Mouse (Mus musculus) kidney, postnatal 0 days (tissue): ENCODE results near the gene Pla1a. TPM values are rescaled to one million over a fixed set of nuclear protein-coding genes. Genes with fewer than 3 reads are reported as not detected.
A peak's percentile ranks its signal among the peaks of the same experiment; 100 is the strongest.

Experiments used
- ATAC-seq: fragments of 200-750 bp; cut with Nextera tagmentation; replicated peaks from 2 replicates; pipeline ENCODE4 v1.8.0; 2017; ENCODE audit warnings: low read depth, moderate number of reproducible peaks, moderate TSS enrichment, moderate library complexity; ENCODE audit not compliant: low FRiP score
- DNase-seq: peaks from one replicate; pipeline ENCODE4 v3.0.0-alpha.2; 2016; ENCODE audit warnings: low spot score
- H3K27ac ChIP-seq: fragments of 300-500 bp; sonication (generic); 2 replicates; pipeline ENCODE4 v1.5.1; 2014; ENCODE audit warnings: mild to moderate bottlenecking
- H3K27me3 ChIP-seq: fragments of 300-500 bp; sonication (generic); 2 replicates; pipeline ENCODE4 v1.6.1; 2014; ENCODE audit warnings: low read length, mixed read lengths; ENCODE audit not compliant: insufficient read depth
- H3K36me3 ChIP-seq: fragments of 300-500 bp; sonication (generic); 2 replicates; pipeline ENCODE4 v1.6.1; 2014; ENCODE audit warnings: low read length, mixed read lengths; ENCODE audit not compliant: insufficient read depth
- H3K4me1 ChIP-seq: fragments of 300-500 bp; sonication (generic); replicated peaks from 2 replicates; pipeline ENCODE4 v1.6.1; 2014; ENCODE audit warnings: antibody characterized with exemption, low read length, mixed read lengths; ENCODE audit not compliant: insufficient read depth
- H3K4me2 ChIP-seq: fragments of 300-500 bp; sonication (generic); 2 replicates; pipeline ENCODE4 v1.6.1; 2014; ENCODE audit warnings: mild to moderate bottlenecking, low read length, moderate library complexity, mixed read lengths
- H3K4me3 ChIP-seq: fragments of 300-500 bp; sonication (generic); replicated peaks from 2 replicates; pipeline ENCODE4 v1.5.1; 2014; ENCODE audit warnings: low read depth, low read length
- H3K9ac ChIP-seq: fragments of 300-500 bp; sonication (generic); 2 replicates; pipeline ENCODE4 v1.6.1; 2014; ENCODE audit warnings: low read depth, low read length
- H3K9me3 ChIP-seq: fragments of 300-500 bp; sonication (generic); replicated peaks from 2 replicates; pipeline ENCODE4 v1.6.1; 2016; ENCODE audit warnings: low read length, inconsistent platforms, mixed read lengths
- CTCF ChIP-seq: IDR thresholded peaks from 2 replicates; pipeline ENCODE4 v1.5.1; 2016; ENCODE audit warnings: antibody characterized with exemption, low read depth, mild to moderate bottlenecking, moderate library complexity
- WGBS: fragments of 180-500 bp; shearing (Covaris S2); extraction: QIAGEN DNeasy Blood & Tissue Kit; methylation state at CpG from one replicate; pipeline ENCODE4 v1.1.7; 2014; 5-methylcytosine and 5-hydroxymethylcytosine counted together
- polyA plus RNA-seq: library from polyadenylated mRNA; unstranded; fragments of >200 nt; fragmentation: Nextera tagmentation; extraction: Ambion mirVana; gene quantifications from 2 replicates; pipeline ENCODE4 v1.2.1, GENCODE M21; 2015

Pla1a gene
- polyA plus RNA-seq, 1 experiment from 2014 or later: 36.5 TPM

- Histone ChIP-seq H3K4me3 (no peak overlapping the region), H3K9ac (no peak overlapping the region), H3K4me1 (no peaks in the 10 kb centered on the region), H3K27ac (no peak overlapping the region), H3K36me3 (no peaks in the 10 kb centered on the region), H3K27me3 (no peaks in the 10 kb centered on the region), H3K4me2 (no peak overlapping the region), H3K9me3 (no peaks in the 10 kb centered on the region)
- ATAC-seq (no peak), DNase-seq (no peak)
- WGBS: 76% methylated on average over 4 of the region's 4 CpGs
- no peak for TF ChIP-seq CTCF
Measured at GRCm38 (mm10) chr16:38369992-38370484, 62.9 kb downstream of the Pla1a start.

- Histone ChIP-seq H3K27me3 (no peaks in the 10 kb centered on the region), H3K9ac (no peak overlapping the region), H3K4me2 (no peak overlapping the region), H3K36me3 (no peaks in the 10 kb centered on the region), H3K4me1 (no peaks in the 10 kb centered on the region), H3K4me3 (no peak overlapping the region), H3K27ac (no peak overlapping the region), H3K9me3 (no peaks in the 10 kb centered on the region)
- 88% methylated on average over 8 of the region's 8 CpGs for WGBS
- no peak for TF ChIP-seq CTCF
- ATAC-seq (no peak), DNase-seq (no peak)
Measured at GRCm38 (mm10) chr16:38369431-38369830, 63.5 kb downstream of the Pla1a start.

- ATAC-seq (no peak), DNase-seq (no peak)
- no peak for TF ChIP-seq CTCF
- WGBS: 85% methylated on average over 7 of the region's 7 CpGs
- H3K9me3 ChIP-seq: no peaks in the 10 kb centered on the region
- no peak overlapping the region for H3K4me3 ChIP-seq
- H3K27ac ChIP-seq: no peak overlapping the region
- no peaks in the 10 kb centered on the region for H3K4me1 ChIP-seq
- no peak overlapping the region for H3K9ac ChIP-seq
- H3K27me3 ChIP-seq: no peaks in the 10 kb centered on the region
- H3K4me2 ChIP-seq: no peak overlapping the region
- H3K36me3 ChIP-seq: no peaks in the 10 kb centered on the region
Measured at GRCm38 (mm10) chr16:38369000-38369399, 63.9 kb downstream of the Pla1a start.

GRCm38 (mm10) chr16:38368336-38368735, 64.6 kb downstream of the Pla1a start:
- Histone ChIP-seq H3K9ac (no peak overlapping the region), H3K9me3 (no peaks in the 10 kb centered on the region), H3K27ac (no peak overlapping the region), H3K27me3 (no peaks in the 10 kb centered on the region), H3K4me2 (0 out of 2 replicates have a peak overlapping the region, but pooled peaks have one; percentile 14), H3K36me3 (no peaks in the 10 kb centered on the region), H3K4me1 (no peaks in the 10 kb centered on the region), H3K4me3 (no peak overlapping the region)
- ATAC-seq (peak; percentile 69; the same call in 1 of the 2 replicates), DNase-seq (no peak)
- 27% methylated on average over 10 of the region's 10 CpGs for WGBS
- TF ChIP-seq CTCF: no peak

GRCm38 (mm10) chr16:38366231-38366630, 66.7 kb downstream of the Pla1a start:
- DNase-seq: no peak
- 69% methylated on average over 4 of the region's 4 CpGs for WGBS
- no peak overlapping the region for H3K27ac ChIP-seq
- no peak overlapping the region for H3K4me3 ChIP-seq
- no peak for TF ChIP-seq CTCF
- ATAC-seq: no peak
- no peaks in the 10 kb centered on the region for H3K27me3 ChIP-seq
- H3K4me2 ChIP-seq: no peak overlapping the region
- no peaks in the 10 kb centered on the region for H3K9me3 ChIP-seq
- no peak overlapping the region for H3K9ac ChIP-seq
- 0 out of 2 replicates have a peak, but pooled peaks cover 3% of the 10 kb centered on the region for H3K4me1 ChIP-seq
- no peaks in the 10 kb centered on the region for H3K36me3 ChIP-seq

GRCm38 (mm10) chr16:38365390-38365789, 67.6 kb downstream of the Pla1a start:
- no peaks in the 10 kb centered on the region for H3K36me3 ChIP-seq
- 87% methylated on average over 10 of the region's 10 CpGs for WGBS

GRCm38 (mm10) chr16:38363657-38364056, 69.3 kb downstream of the Pla1a start:
- Histone ChIP-seq H3K27ac (no peak overlapping the region), H3K4me3 (no peak overlapping the region), H3K36me3 (no peaks in the 10 kb centered on the region), H3K27me3 (no peaks in the 10 kb centered on the region), H3K4me1 (0 out of 2 replicates have a peak, but pooled peaks cover 3% of the 10 kb centered on the region), H3K9me3 (no peaks in the 10 kb centered on the region), H3K4me2 (no peak overlapping the region), H3K9ac (no peak overlapping the region)
- TF ChIP-seq CTCF: no peak
- ATAC-seq (no peak), DNase-seq (no peak)
- 80% methylated on average over 7 of the region's 7 CpGs for WGBS

More at GRCm38 (mm10) chr16:38365390-38365789, 67.6 kb downstream of the Pla1a start:
- no peak for ATAC-seq
- no peak overlapping the region for H3K4me2 ChIP-seq
- H3K4me3 ChIP-seq: no peak overlapping the region
- no peak overlapping the region for H3K27ac ChIP-seq
- no peak for TF ChIP-seq CTCF
- no peak for DNase-seq
- H3K9me3 ChIP-seq: no peaks in the 10 kb centered on the region
- no peak overlapping the region for H3K9ac ChIP-seq
- H3K27me3 ChIP-seq: no peaks in the 10 kb centered on the region
- 0 out of 2 replicates have a peak, but pooled peaks cover 3% of the 10 kb centered on the region for H3K4me1 ChIP-seq
